Mouse (Mus musculus): ENCODE measurements around the gene Ccnq.
"Not testable (repeated sequence)": the region's sequence is repeated elsewhere in the genome, so short reads cannot be mapped to it uniquely, and the experiment has no call there.

The Ccnq gene

GRCm38 (mm10) chr11:78762201-78762600 lies 10.7 kb upstream of the Ccnq start:
- no peak for DNase-seq (ENCODE audit: low read depth, low spot score)

GRCm38 (mm10) chr11:78761086-78761485 lies 9.6 kb upstream of the Ccnq start:
- DNase-seq (ENCODE audit: low read depth, low spot score) = peak; percentile 57

- DNase-seq (ENCODE audit: low read depth, low spot score) = peak; percentile 60
Observed at GRCm38 (mm10) chr11:78755299-78755698, 3.8 kb upstream of the Ccnq start.

GRCm38 (mm10) chr11:78754177-78754576 lies 2.6 kb upstream of the Ccnq start:
- DNase-seq (ENCODE audit: low read depth, low spot score) = not testable (repeated sequence)

- no peak for DNase-seq (ENCODE audit: low read depth, low spot score)
Observed at GRCm38 (mm10) chr11:78753183-78753582, 1.7 kb upstream of the Ccnq start.

- DNase-seq (ENCODE audit: low read depth, low spot score) = no peak
Observed at GRCm38 (mm10) chr11:78751843-78752203, 294 bp upstream of the Ccnq start.

- peak; percentile 69 for DNase-seq (ENCODE audit: low read depth, low spot score)
Observed at GRCm38 (mm10) chr11:78746264-78746663, 5.3 kb downstream of the Ccnq start.

GRCm38 (mm10) chr11:78745475-78745874 lies 6.1 kb downstream of the Ccnq start:
- DNase-seq (ENCODE audit: low read depth, low spot score) = peak; percentile 55

GRCm38 (mm10) chr11:78742461-78742860 lies 9.1 kb downstream of the Ccnq start:
- no peak for DNase-seq (ENCODE audit: low read depth, low spot score)

- DNase-seq (ENCODE audit: low read depth, low spot score) = no peak
Observed at GRCm38 (mm10) chr11:78741958-78742357, 9.6 kb downstream of the Ccnq start.

GRCm38 (mm10) chr11:78739361-78739760 lies 12.2 kb downstream of the Ccnq start:
- no peak for DNase-seq (ENCODE audit: low read depth, low spot score)

- DNase-seq (ENCODE audit: low read depth, low spot score) = no peak
Observed at GRCm38 (mm10) chr11:78736877-78737408, 14.6 kb downstream of the Ccnq start.

GRCm38 (mm10) chr11:78735168-78735567 lies 16.4 kb downstream of the Ccnq start:
- no peak for DNase-seq (ENCODE audit: low read depth, low spot score)

- no peak for DNase-seq (ENCODE audit: low read depth, low spot score)
Observed at GRCm38 (mm10) chr11:78732619-78733018, 18.9 kb downstream of the Ccnq start.

- DNase-seq (ENCODE audit: low read depth, low spot score) = peak; percentile 58
Observed at GRCm38 (mm10) chr11:78730902-78731301, 20.6 kb downstream of the Ccnq start.

GRCm38 (mm10) chr11:78728041-78728440 lies 23.5 kb downstream of the Ccnq start:
- peak; percentile 61 for DNase-seq (ENCODE audit: low read depth, low spot score)

GRCm38 (mm10) chr11:78726366-78726765 lies 25.2 kb downstream of the Ccnq start:
- DNase-seq (ENCODE audit: low read depth, low spot score) = peak; percentile 90

- DNase-seq (ENCODE audit: low read depth, low spot score) = no peak
Observed at GRCm38 (mm10) chr11:78724792-78725191, 26.7 kb downstream of the Ccnq start.

GRCm38 (mm10) chr11:78721419-78721818 lies 30.1 kb downstream of the Ccnq start:
- no peak for DNase-seq (ENCODE audit: low read depth, low spot score)

- DNase-seq (ENCODE audit: low read depth, low spot score) = no peak
Observed at GRCm38 (mm10) chr11:78717655-78718054, 33.9 kb downstream of the Ccnq start.

GRCm38 (mm10) chr11:78708642-78709041 lies 42.9 kb downstream of the Ccnq start:
- DNase-seq (ENCODE audit: low read depth, low spot score) = no peak

GRCm38 (mm10) chr11:78706026-78706425 lies 45.5 kb downstream of the Ccnq start:
- no peak for DNase-seq (ENCODE audit: low read depth, low spot score)

- DNase-seq (ENCODE audit: low read depth, low spot score) = no peak
Observed at GRCm38 (mm10) chr11:78703085-78703484, 48.4 kb downstream of the Ccnq start.

GRCm38 (mm10) chr11:78702319-78702718 lies 49.2 kb downstream of the Ccnq start:
- peak; percentile 85 for DNase-seq (ENCODE audit: low read depth, low spot score)
